Mouse (Mus musculus): ENCODE data around the gene Gm10037.
"Not testable (repeated sequence)": the region's sequence is repeated elsewhere in the genome, so short reads cannot be mapped to it uniquely, and the experiment has no call there.

Gene Gm10037

DNA sequence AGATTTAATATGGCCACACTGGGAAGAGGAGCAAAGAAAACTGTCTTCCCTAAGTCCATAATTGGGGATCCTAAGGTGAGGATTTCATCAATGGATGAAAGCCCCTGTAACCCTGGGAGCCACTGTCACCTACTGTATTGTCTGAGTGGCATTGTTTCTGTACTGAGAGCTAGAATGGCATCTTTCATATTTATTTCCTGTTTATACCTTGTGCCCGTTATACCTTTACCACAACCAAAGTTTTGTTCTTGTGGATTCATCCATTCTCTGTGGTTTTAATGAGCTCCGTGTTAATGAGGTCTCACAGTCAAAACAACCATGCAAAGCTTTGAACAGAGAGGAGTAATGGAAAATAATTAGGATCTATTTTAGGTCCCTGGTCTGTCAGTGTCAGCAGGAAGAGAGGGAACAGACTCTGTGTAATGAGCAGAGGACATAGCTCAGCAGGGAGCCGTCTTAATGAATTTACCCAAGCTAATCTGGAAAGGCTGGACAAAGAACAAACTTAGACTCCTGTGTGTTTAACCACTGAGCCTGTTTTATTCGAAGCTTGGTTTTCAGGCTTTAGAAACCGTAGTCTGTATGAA, 34.0 kb downstream of the Gm10037 start:
- H3K27me3 ChIP-seq (ENCODE audit: insufficient read depth, low read length), result peaks cover 19% of the 10 kb centered on the region
- TF ChIP-seq CTCF (conservative IDR thresholded peaks at IDR 0.05; ENCODE audit: low read length), result no peak
- no peak for TF ChIP-seq POU5F1 (IDR thresholded peaks at IDR 0.05; ENCODE audit: borderline replicate concordance, low read length)
- TF ChIP-seq NANOG (IDR thresholded peaks at IDR 0.05; ENCODE audit: borderline replicate concordance, low read length), result no peak
- no peaks in the 10 kb centered on the region for H3K9me3 ChIP-seq (ENCODE audit: low read length)
- peaks cover 18% of the 10 kb centered on the region for H3K4me1 ChIP-seq (replicated peaks; ENCODE audit: low read depth, low read length)
- H3K36me3 ChIP-seq (ENCODE audit: insufficient read depth, low read length), result no peaks in the 10 kb centered on the region
- no peak overlapping the region for H3K4me3 ChIP-seq (replicated peaks; ENCODE audit: low read length)

DNA sequence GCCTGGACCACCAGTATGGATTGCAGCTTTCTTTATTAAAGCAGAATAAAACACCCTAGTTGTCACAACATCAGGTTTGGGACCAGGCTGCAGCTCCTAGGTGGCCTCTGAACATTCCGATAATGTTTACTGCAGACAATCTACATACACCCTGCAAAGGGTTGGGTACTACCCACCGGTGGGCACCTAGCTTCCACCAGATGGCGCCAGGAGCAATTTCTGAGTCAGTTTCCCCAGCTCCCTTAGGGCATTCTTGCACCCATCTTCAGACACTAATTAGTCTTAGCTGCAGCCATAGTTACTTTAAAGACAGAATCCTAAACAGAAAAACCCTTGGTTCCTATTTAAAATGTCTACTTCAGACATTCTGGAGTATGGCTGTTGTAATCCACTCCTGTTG, 37.0 kb downstream of the Gm10037 start:
- Histone ChIP-seq H3K4me1 (replicated peaks; ENCODE audit: low read depth, low read length) (peaks cover 10% of the 10 kb centered on the region), H3K9me3 (ENCODE audit: low read length) (no peaks in the 10 kb centered on the region), H3K36me3 (ENCODE audit: insufficient read depth, low read length) (no peaks in the 10 kb centered on the region), H3K4me3 (replicated peaks; ENCODE audit: low read length) (no peak overlapping the region), H3K27me3 (ENCODE audit: insufficient read depth, low read length) (peaks cover 10% of the 10 kb centered on the region)
- TF ChIP-seq CTCF (conservative IDR thresholded peaks at IDR 0.05; ENCODE audit: low read length) (peak; percentile 78), POU5F1 (IDR thresholded peaks at IDR 0.05; ENCODE audit: borderline replicate concordance, low read length) (no peak)

DNA sequence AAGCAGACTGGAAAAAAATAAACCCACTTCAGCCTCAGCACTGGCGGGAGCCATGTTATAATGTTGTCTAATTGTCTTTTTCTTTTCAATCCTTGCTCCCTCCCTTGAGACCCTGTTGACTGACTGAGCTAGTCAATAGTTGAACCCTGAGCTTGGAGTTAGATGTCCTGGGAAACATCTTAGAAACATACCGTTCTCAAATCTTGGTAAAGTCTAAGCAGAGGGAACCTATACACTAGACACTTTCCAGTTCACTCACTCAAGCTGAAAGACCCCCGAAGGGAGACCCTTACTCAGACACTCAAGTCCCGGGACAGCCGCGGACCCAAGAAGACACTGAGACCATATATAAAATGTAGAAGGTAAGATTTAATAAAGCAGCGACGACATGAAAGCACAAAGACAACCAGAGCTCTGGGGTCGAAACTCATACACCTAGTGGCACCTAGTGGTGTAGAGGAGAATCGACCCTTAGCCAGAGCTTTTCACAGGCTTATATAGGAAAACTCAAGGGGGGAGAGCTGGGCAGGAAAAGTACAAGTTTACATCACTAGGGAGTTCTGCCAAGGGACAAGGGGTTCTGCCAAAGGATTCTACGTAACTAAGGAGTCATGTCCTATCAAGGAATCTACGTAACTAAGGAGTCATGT, 45.3 kb downstream of the Gm10037 start:
- H3K9me3 ChIP-seq (ENCODE audit: low read length); H3K27me3 ChIP-seq (ENCODE audit: insufficient read depth, low read length); H3K4me3 ChIP-seq (replicated peaks; ENCODE audit: low read length); H3K36me3 ChIP-seq (ENCODE audit: insufficient read depth, low read length); H3K4me1 ChIP-seq (replicated peaks; ENCODE audit: low read depth, low read length): not testable (repeated sequence)

- Histone ChIP-seq H3K36me3 (ENCODE audit: insufficient read depth, low read length) (no peaks in the 10 kb centered on the region), H3K9me3 (ENCODE audit: low read length) (no peaks in the 10 kb centered on the region), H3K4me1 (replicated peaks; ENCODE audit: low read depth, low read length) (no peaks in the 10 kb centered on the region), H3K4me3 (replicated peaks; ENCODE audit: low read length) (no peak overlapping the region), H3K27me3 (ENCODE audit: insufficient read depth, low read length) (no peaks in the 10 kb centered on the region)
- TF ChIP-seq POU5F1 (IDR thresholded peaks at IDR 0.05; ENCODE audit: borderline replicate concordance, low read length) (no peak), NANOG (IDR thresholded peaks at IDR 0.05; ENCODE audit: borderline replicate concordance, low read length) (no peak), CTCF (conservative IDR thresholded peaks at IDR 0.05; ENCODE audit: low read length) (no peak)
Measured at GRCm38 (mm10) chr13:67876699-67877254, 45.9 kb downstream of the Gm10037 start.

- TF ChIP-seq POU5F1 (IDR thresholded peaks at IDR 0.05; ENCODE audit: borderline replicate concordance, low read length) (no peak), NANOG (IDR thresholded peaks at IDR 0.05; ENCODE audit: borderline replicate concordance, low read length) (no peak), CTCF (conservative IDR thresholded peaks at IDR 0.05; ENCODE audit: low read length) (no peak)
- Histone ChIP-seq H3K4me1 (replicated peaks; ENCODE audit: low read depth, low read length) (peaks cover 7% of the 10 kb centered on the region; the same call in 1 of the 2 replicates), H3K4me3 (replicated peaks; ENCODE audit: low read length) (0 out of 2 replicates have a peak overlapping the region, but pooled peaks have one; percentile 23), H3K36me3 (ENCODE audit: insufficient read depth, low read length) (no peaks in the 10 kb centered on the region), H3K9me3 (ENCODE audit: low read length) (peaks cover 3% of the 10 kb centered on the region; the same call in 1 of the 2 replicates), H3K27me3 (ENCODE audit: insufficient read depth, low read length) (no peaks in the 10 kb centered on the region)
Measured at GRCm38 (mm10) chr13:67883966-67884365, 53.1 kb downstream of the Gm10037 start.

All from E14TG2a.4 (cell line).